Mouse (Mus musculus) hindbrain, postnatal 0 days (tissue): ENCODE measurements at regions not wholly inside any gene's neighbourhood (a gene's known extent, or its start where the extent isn't known, plus 50 kb on each side); places are given as distances from the start of the nearest gene placed in this dataset.
"Not testable (repeated sequence)": the region's sequence is repeated elsewhere in the genome, so short reads cannot be mapped to it uniquely, and the experiment has no call there.

Source experiments
- ATAC-seq: fragments of 200-750 bp; cut with Nextera tagmentation; 2 replicates; pipeline ENCODE4 v1.8.0; 2017; ENCODE audit warnings: mild to moderate bottlenecking, moderate TSS enrichment, moderate library complexity
- DNase-seq: peaks from one replicate; pipeline ENCODE4 v3.0.0-alpha.2; 2015; ENCODE audit warnings: low spot score
- H3K27ac ChIP-seq: fragments of 300-500 bp; sonication (generic); 2 replicates; pipeline ENCODE4 v1.5.1; 2014; ENCODE audit warnings: mild to moderate bottlenecking
- H3K27me3 ChIP-seq: fragments of 300-500 bp; sonication (generic); 2 replicates; pipeline ENCODE4 v1.6.1; 2014; ENCODE audit warnings: low read length, mixed read lengths; ENCODE audit not compliant: insufficient read depth
- H3K36me3 ChIP-seq: fragments of 300-500 bp; sonication (generic); 2 replicates; pipeline ENCODE4 v1.6.1; 2014; ENCODE audit warnings: low read length, mixed read lengths; ENCODE audit not compliant: insufficient read depth
- H3K4me1 ChIP-seq: fragments of 300-500 bp; sonication (generic); 2 replicates; pipeline ENCODE4 v1.6.1; 2014; ENCODE audit warnings: antibody characterized with exemption, low read length, mixed read lengths; ENCODE audit not compliant: insufficient read depth
- H3K4me2 ChIP-seq: fragments of 300-500 bp; sonication (generic); 2 replicates; pipeline ENCODE4 v1.6.1; 2014; ENCODE audit warnings: low read depth, mild to moderate bottlenecking, low read length, moderate library complexity, mixed read lengths
- H3K4me3 ChIP-seq: fragments of 300-500 bp; sonication (generic); 2 replicates; pipeline ENCODE4 v1.5.1; 2014; ENCODE audit warnings: low read length
- H3K9ac ChIP-seq: fragments of 300-500 bp; sonication (generic); replicated peaks from 2 replicates; pipeline ENCODE4 v1.6.1; 2014; ENCODE audit warnings: mild to moderate bottlenecking, low read length, moderate library complexity, mixed read lengths
- H3K9me3 ChIP-seq: fragments of 300-500 bp; sonication (generic); 2 replicates; pipeline ENCODE4 v1.6.1; 2016; ENCODE audit warnings: low read length, mixed read lengths
- CTCF ChIP-seq: IDR thresholded peaks from 2 replicates; pipeline ENCODE4 v1.5.1; 2016; ENCODE audit warnings: antibody characterized with exemption, control low read depth, low read depth
- WGBS: fragments of 180-500 bp; shearing (Covaris S2); extraction: QIAGEN DNeasy Blood & Tissue Kit; methylation state at CpG from one replicate; pipeline ENCODE4 v1.1.7; 2014; 5-methylcytosine and 5-hydroxymethylcytosine counted together

GRCm38 (mm10) chr16:12617781-12618180 is 491.7 kb upstream of the Ercc4 start:
- peak; percentile 17 for DNase-seq
- Histone ChIP-seq H3K27ac (no peak overlapping the region), H3K4me3 (no peak overlapping the region), H3K9ac (no peak overlapping the region), H3K4me1 (no peaks in the 10 kb centered on the region), H3K9me3 (no peaks in the 10 kb centered on the region), H3K27me3 (no peaks in the 10 kb centered on the region), H3K36me3 (no peaks in the 10 kb centered on the region), H3K4me2 (no peak overlapping the region)
- WGBS, result 50% methylated on average over 3 of the region's 3 CpGs
- TF ChIP-seq CTCF, result no peak
- ATAC-seq, result no peak

- Histone ChIP-seq H3K4me3 (no peak overlapping the region), H3K27ac (no peak overlapping the region), H3K9ac (no peak overlapping the region), H3K4me2 (no peak overlapping the region), H3K4me1 (no peaks in the 10 kb centered on the region), H3K36me3 (no peaks in the 10 kb centered on the region), H3K27me3 (no peaks in the 10 kb centered on the region), H3K9me3 (no peaks in the 10 kb centered on the region)
- TF ChIP-seq CTCF, result no peak
- DNase-seq (no peak), ATAC-seq (no peak)
These were observed 477.0 kb upstream of the Ercc4 start for GRCm38 (mm10) chr16:12632533-12632932.

DNA sequence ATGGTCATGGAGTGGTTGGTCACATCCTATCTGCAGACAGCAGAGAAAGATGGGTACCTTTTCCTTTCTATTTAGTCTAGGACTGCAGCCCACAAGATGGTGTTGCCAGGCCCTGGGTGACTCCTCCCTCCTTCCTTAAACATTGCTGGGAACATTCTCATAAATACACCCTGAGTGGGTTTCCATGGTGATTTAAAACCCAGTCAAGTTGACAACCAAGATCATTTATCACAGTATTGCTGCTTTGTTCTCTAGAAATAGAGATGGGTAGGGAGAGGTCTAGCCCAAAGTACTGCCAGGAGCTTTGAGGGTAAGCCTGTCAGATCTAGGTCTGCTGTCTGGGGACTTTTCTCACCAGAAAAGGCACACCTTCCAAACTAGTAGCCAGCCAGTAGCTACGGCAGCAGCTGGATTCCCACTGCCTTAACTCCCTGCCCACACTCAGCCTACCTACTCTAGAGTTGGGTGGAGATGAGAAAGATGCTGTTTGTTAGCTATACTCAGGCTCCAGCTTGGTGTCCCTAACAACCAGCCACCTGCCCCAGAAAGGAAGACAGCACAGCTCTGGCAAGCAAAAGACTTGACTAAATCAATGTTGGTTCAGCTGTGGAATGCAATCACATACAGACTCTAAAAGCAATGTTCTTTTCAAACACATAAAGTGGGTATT is 470.4 kb upstream of the Ercc4 start:
- H3K27ac ChIP-seq, result no peak overlapping the region
- WGBS, result 50% methylated on average over 1 of the region's 1 CpGs

DNA sequence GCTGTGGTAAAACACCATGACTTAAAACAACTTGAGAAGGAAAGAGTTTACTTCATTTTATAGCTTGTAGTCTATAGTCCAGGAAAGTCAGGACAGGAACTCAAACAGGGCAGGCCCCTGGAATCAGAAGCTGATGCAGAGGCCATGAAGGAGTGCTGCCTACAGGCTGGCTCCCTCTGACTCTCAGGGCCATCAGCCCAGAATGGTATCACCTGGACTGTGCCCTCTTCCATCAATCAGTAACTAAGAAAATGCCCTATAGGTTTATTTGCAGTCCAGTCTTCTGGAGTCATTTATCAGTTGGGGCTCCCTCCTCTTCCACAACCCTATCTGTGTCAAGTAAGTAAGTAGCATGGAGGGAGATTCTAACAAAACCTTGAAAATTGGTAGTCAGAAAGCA is 466.4 kb upstream of the Ercc4 start:
- no peak overlapping the region for H3K9ac ChIP-seq
- no peaks in the 10 kb centered on the region for H3K4me1 ChIP-seq
- no peak overlapping the region for H3K4me3 ChIP-seq
- no peak overlapping the region for H3K4me2 ChIP-seq
- ATAC-seq (no peak), DNase-seq (no peak)
- H3K27ac ChIP-seq, result no peak overlapping the region
- no peaks in the 10 kb centered on the region for H3K9me3 ChIP-seq
- H3K27me3 ChIP-seq, result no peaks in the 10 kb centered on the region
- no peaks in the 10 kb centered on the region for H3K36me3 ChIP-seq
- no peak for TF ChIP-seq CTCF

More for the DNA sequence above, 470.4 kb upstream of the Ercc4 start:
- Histone ChIP-seq H3K9ac (no peak overlapping the region), H3K4me2 (no peak overlapping the region), H3K36me3 (no peaks in the 10 kb centered on the region), H3K4me3 (no peak overlapping the region), H3K4me1 (no peaks in the 10 kb centered on the region), H3K9me3 (no peaks in the 10 kb centered on the region), H3K27me3 (no peaks in the 10 kb centered on the region)
- no peak for ATAC-seq
- TF ChIP-seq CTCF, result no peak
- DNase-seq, result peak; percentile 16

DNA sequence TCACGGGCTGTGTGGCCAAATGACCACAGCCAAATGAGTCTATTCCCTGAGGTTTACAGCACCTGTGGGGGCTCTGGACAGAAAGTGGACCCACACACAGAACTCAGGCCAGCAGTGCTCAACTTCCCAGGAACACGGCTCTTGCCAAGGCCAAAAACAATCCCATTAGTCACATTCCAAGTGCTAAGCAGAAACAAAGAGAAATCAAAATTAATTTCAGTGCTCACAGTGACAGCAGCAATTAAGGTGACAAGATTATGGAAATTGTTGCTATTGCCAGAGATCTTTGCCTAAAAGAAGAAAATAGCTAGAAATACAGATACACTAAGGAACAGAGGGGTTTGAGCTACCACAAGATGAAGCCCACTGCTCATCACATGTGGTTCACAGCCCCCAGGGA is 464.9 kb upstream of the Ercc4 start:
- no peaks in the 10 kb centered on the region for H3K4me1 ChIP-seq

DNA sequence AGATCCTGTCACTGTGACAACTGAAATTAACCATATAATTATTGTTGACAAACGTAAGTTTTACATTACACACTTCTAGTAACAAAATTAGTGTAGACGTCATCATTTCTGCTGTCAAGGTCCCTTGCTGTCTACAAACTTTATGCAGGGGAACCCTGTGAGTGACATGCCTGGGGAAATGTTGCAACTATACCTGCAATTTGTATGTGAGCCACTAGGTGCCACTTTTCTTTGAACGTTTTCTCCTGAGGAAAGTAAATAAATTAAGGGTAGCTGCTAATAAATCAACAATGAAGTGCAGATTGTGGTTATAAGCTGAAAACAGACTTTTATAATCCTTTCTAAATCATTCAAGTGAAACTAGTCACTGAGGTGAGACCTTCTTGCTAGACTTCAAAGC is 457.3 kb upstream of the Ercc4 start:
- H3K4me2 ChIP-seq, result no peak overlapping the region
- no peaks in the 10 kb centered on the region for H3K36me3 ChIP-seq
- 78% methylated on average over 3 of the region's 3 CpGs for WGBS
- ATAC-seq, result no peak
- H3K9me3 ChIP-seq, result no peaks in the 10 kb centered on the region
- no peak overlapping the region for H3K4me3 ChIP-seq
- no peaks in the 10 kb centered on the region for H3K27me3 ChIP-seq
- no peak overlapping the region for H3K27ac ChIP-seq
- no peak overlapping the region for H3K9ac ChIP-seq
- no peak for TF ChIP-seq CTCF
- no peak for DNase-seq
- H3K4me1 ChIP-seq, result no peaks in the 10 kb centered on the region

More for the DNA sequence above, 464.9 kb upstream of the Ercc4 start:
- DNase-seq, result peak; percentile 25
- TF ChIP-seq CTCF, result no peak
- Histone ChIP-seq H3K4me3 (no peak overlapping the region), H3K27me3 (no peaks in the 10 kb centered on the region), H3K36me3 (no peaks in the 10 kb centered on the region), H3K27ac (no peak overlapping the region), H3K4me2 (no peak overlapping the region), H3K9me3 (no peaks in the 10 kb centered on the region), H3K9ac (no peak overlapping the region)
- ATAC-seq, result no peak
- WGBS, result 52% methylated on average over 2 of the region's 2 CpGs

DNA sequence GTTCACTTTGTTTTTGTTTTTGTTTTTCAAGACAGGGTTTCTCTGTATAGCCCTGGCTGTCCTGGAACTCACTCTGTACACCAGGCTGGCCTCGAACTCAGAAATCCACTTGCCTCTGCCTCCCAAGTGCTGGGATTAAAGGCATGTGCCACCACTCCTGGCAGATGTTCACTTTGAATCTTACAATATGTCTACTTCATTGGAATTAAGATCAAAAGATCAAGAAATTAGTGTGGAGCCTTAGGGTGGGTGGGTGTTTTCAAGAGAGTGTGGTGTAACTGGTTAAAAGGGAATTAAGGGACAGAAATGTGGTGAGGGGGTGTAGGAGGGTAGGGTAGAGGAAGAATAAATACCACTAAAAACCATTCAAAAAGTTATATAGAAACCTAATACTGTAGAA is 435.8 kb upstream of the Ercc4 start:
- 81% methylated on average over 1 of the region's 1 CpGs for WGBS
- not testable (repeated sequence) for H3K9ac ChIP-seq, H3K9me3 ChIP-seq, H3K4me3 ChIP-seq, H3K27me3 ChIP-seq, H3K36me3 ChIP-seq, DNase-seq, ATAC-seq, H3K4me2 ChIP-seq, H3K4me1 ChIP-seq, H3K27ac ChIP-seq
